Mouse (Mus musculus) CD8-positive naive resting alpha-beta T cell, adult 57 days (primary cell): ENCODE measurements around the gene Gm10591. TPM values are rescaled to one million over a fixed set of nuclear protein-coding genes. Genes with fewer than 3 reads are reported as not detected.

Experiments
- total RNA-seq: library from RNA; stranded (reverse); gene quantifications from one replicate; pipeline ENCODE4 v1.2.4, GENCODE M21; 2023

Gene Gm10591
- not detected for total RNA-seq

GRCm38 (mm10) chr4:42611895-42612294, at the start of gene Gm10591:
TSS of gene Gm10591 (plus strand) at chr4:42612195.

GRCm38 (mm10) chr4:42629419-42629818, 17.4 kb downstream of the Gm10591 start, which contains the start of gene Gm2564:
TSS of gene Gm2564 (plus strand) at chr4:42629719.

GRCm38 (mm10) chr4:42654951-42655350, 43.0 kb downstream of the Gm10591 start, which contains the start of gene Ccl27b:
TSS of gene Ccl27b (plus strand) at chr4:42655251.

GRCm38 (mm10) chr4:42661793-42662192, 49.8 kb downstream of the Gm10591 start, which contains the start of gene Il11ra2:
TSS of gene Il11ra2 (minus strand) at chr4:42661893.

Other genes with a start within 250 kb of the Gm10591 start
- gene Gm21586, start 172.8 kb upstream of the Gm10591 start, total RNA-seq: not detected
- not detected for gene Gm2163, start 145.4 kb upstream of the Gm10591 start, total RNA-seq
- gene Fam205a2, start 84.0 kb upstream of the Gm10591 start, total RNA-seq: not detected
- gene Gm2564, start 17.5 kb downstream of the Gm10591 start, total RNA-seq: not detected
- not detected for gene Ccl27b, start 43.1 kb downstream of the Gm10591 start, total RNA-seq
- not detected for gene Il11ra2, start 49.7 kb downstream of the Gm10591 start, total RNA-seq
- gene 4930578G10Rik, start 123.3 kb downstream of the Gm10591 start, total RNA-seq: not detected
- gene Ccl19, start 144.4 kb downstream of the Gm10591 start, total RNA-seq: not detected
- not detected for gene Ccl21a, start 161.8 kb downstream of the Gm10591 start, total RNA-seq
- not detected for gene Fam205a1, start 241.7 kb downstream of the Gm10591 start, total RNA-seq
- gene Gm12394, start 244.6 kb downstream of the Gm10591 start, total RNA-seq: not detected